Mouse (Mus musculus) brain, embryonic 14.5 days (tissue): Measurements from ENCODE around the gene Ttc25.

Experiments used
- CTCF ChIP-seq: fragments of 200-500 bp; IDR thresholded peaks from 2 replicates; pipeline ENCODE4 v1.5.1; 2012; ENCODE audit warnings: inconsistent platforms, mild to moderate bottlenecking, moderate library complexity, borderline replicate concordance; ENCODE audit not compliant: insufficient read depth, insufficient read length; ENCODE audit errors: extremely low read depth
- POLR2A ChIP-seq: fragments of 200-500 bp; IDR thresholded peaks from 2 replicates; pipeline ENCODE4 v1.6.1; 2012; ENCODE audit warnings: mild to moderate bottlenecking, inconsistent platforms, borderline replicate concordance; ENCODE audit not compliant: poor library complexity, insufficient read depth, insufficient read length, severe bottlenecking; ENCODE audit errors: extremely low read depth

DNA sequence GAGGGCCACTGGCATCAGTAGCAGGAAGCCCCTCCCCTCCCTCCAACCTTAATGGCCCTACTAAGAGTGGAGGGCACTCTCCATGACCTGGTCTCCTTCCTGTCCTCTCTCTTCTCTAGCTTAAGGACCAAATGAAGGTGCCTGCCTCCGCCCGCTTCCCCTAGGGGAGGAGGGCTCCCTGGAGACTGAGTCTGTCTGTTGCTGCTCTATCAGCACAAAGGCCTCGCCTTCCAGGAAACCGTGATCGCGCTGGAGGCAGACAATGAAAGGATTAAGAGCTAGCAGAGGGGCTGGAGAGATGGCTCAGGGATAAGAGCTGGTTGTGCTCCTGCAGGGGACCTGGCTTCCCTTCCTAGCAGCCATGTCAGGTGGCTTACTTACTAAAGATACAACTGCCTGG, 44.1 kb upstream of the Ttc25 start:
- no peak for TF ChIP-seq POLR2A
- no peak for TF ChIP-seq CTCF
